Mouse (Mus musculus): ENCODE data around the gene Eef1a1. TPM values are rescaled to one million over a fixed set of nuclear protein-coding genes. Genes with fewer than 3 reads are reported as not detected.
"Not testable (repeated sequence)": the region's sequence is repeated elsewhere in the genome, so short reads cannot be mapped to it uniquely, and the experiment has no call there.

The Eef1a1 gene
- polyA plus RNA-seq, 1 experiment from 2014 or later = 1,972 TPM

DNA sequence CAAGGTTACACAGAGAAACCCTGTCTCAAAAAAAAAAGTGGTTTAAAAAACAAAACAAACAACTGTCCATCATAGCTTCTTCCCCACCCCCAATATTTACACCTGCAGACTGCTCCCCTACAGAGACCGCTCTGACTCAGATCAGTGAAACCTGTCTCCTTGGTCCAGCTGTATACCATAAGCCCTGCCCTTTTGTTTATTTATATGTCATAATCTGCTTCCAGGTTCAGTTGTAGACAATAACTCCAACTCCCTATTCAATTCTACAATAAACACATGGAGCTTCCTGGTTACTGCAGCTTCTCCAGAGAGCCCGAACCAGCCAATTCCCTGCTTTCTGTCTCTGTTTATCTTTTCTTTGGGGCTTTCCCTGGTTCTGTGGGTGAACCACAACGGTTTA is 2.2 kb upstream of the Eef1a1 start:
- Histone ChIP-seq H3K4me2 (ENCODE audit: low read depth, low read length) (no peak overlapping the region), H3K27me3 (ENCODE audit: insufficient read depth, low read length) (no peaks in the 10 kb centered on the region), H3K9me3 (ENCODE audit: low read length) (no peaks in the 10 kb centered on the region), H3K27ac (ENCODE audit: low read depth) (no peak overlapping the region), H3K4me1 (ENCODE audit: insufficient read depth) (peaks cover 6% of the 10 kb centered on the region; the same call in 1 of the 2 replicates), H3K4me3 (ENCODE audit: low read depth, low read length) (no peak overlapping the region), H3K9ac (replicated peaks) (no peak overlapping the region), H3K36me3 (replicated peaks; ENCODE audit: insufficient read depth, low read length) (no peaks in the 10 kb centered on the region)
- no peak for ATAC-seq
- WGBS (ENCODE audit: insufficient replicate concordance) = 63% methylated on average over 3 of the region's 3 CpGs
- TF ChIP-seq EP300 (IDR thresholded peaks at IDR 0.05; ENCODE audit: low read depth) (no peak), CTCF (IDR thresholded peaks at IDR 0.05; ENCODE audit: low read depth) (no peak)
- DNase-seq = no peak

DNA sequence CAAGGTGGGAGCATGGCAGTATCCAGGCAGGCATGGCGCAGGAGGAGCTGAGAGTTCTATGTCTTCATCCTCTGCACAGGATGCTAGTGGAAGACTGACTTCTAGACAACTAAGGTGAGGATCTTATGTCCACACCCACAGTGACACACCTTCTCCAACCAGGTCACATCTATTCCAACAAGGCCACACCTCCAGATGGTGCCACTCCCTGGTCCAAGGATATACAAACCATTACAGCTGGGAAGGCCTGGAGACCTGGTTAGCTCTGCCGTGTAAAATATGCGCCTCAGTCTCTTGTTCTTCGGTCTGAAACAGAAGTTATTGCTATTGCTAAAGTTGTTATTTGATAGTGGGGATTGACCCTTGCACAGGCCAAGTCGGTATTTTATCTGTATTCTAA is 930 bp downstream of the Eef1a1 start:
- not testable (repeated sequence) for ATAC-seq; H3K4me2 ChIP-seq (ENCODE audit: low read depth, low read length); H3K9me3 ChIP-seq (ENCODE audit: low read length); H3K4me3 ChIP-seq (ENCODE audit: low read depth, low read length); H3K36me3 ChIP-seq (replicated peaks; ENCODE audit: insufficient read depth, low read length); H3K4me1 ChIP-seq (ENCODE audit: insufficient read depth); H3K27ac ChIP-seq (ENCODE audit: low read depth); H3K9ac ChIP-seq (replicated peaks); DNase-seq; H3K27me3 ChIP-seq (ENCODE audit: insufficient read depth, low read length)
- 80% methylated on average over 5 of the region's 5 CpGs for WGBS (ENCODE audit: insufficient replicate concordance)

GRCm38 (mm10) chr9:78484660-78485059 is 4.3 kb downstream of the Eef1a1 start:
- Histone ChIP-seq H3K9me3 (ENCODE audit: low read length) (no peaks in the 10 kb centered on the region), H3K27me3 (ENCODE audit: insufficient read depth, low read length) (no peaks in the 10 kb centered on the region), H3K4me2 (ENCODE audit: low read depth, low read length) (no peak overlapping the region), H3K36me3 (replicated peaks; ENCODE audit: insufficient read depth, low read length) (no peaks in the 10 kb centered on the region), H3K27ac (ENCODE audit: low read depth) (no peak overlapping the region), H3K4me3 (ENCODE audit: low read depth, low read length) (no peak overlapping the region), H3K4me1 (ENCODE audit: insufficient read depth) (peaks cover 12% of the 10 kb centered on the region), H3K9ac (replicated peaks) (no peak overlapping the region)
- DNase-seq = no peak
- 79% methylated on average over 3 of the region's 3 CpGs for WGBS (ENCODE audit: insufficient replicate concordance)
- no peak for TF ChIP-seq EP300 (IDR thresholded peaks at IDR 0.05; ENCODE audit: low read depth)
- TF ChIP-seq CTCF (IDR thresholded peaks at IDR 0.05; ENCODE audit: low read depth) = no peak
- no peak for ATAC-seq

- Histone ChIP-seq H3K9ac (replicated peaks) (peak overlapping the region; percentile 77), H3K4me1 (ENCODE audit: insufficient read depth) (peaks cover 10% of the 10 kb centered on the region), H3K4me2 (ENCODE audit: low read depth, low read length) (peak overlapping the region; percentile 84), H3K27me3 (ENCODE audit: insufficient read depth, low read length) (no peaks in the 10 kb centered on the region), H3K4me3 (ENCODE audit: low read depth, low read length) (peak overlapping the region; percentile 94), H3K36me3 (replicated peaks; ENCODE audit: insufficient read depth, low read length) (peaks cover 19% of the 10 kb centered on the region), H3K9me3 (ENCODE audit: low read length) (no peaks in the 10 kb centered on the region), H3K27ac (ENCODE audit: low read depth) (peak overlapping the region; percentile 94)
- DNase-seq (no peak), ATAC-seq (no peak)
- WGBS (ENCODE audit: insufficient replicate concordance) = 21% methylated on average over 3 of the region's 3 CpGs
- TF ChIP-seq EP300 (IDR thresholded peaks at IDR 0.05; ENCODE audit: low read depth) (no peak), CTCF (IDR thresholded peaks at IDR 0.05; ENCODE audit: low read depth) (no peak)
These were observed 6.6 kb downstream of the Eef1a1 start for GRCm38 (mm10) chr9:78482386-78482785.

- Histone ChIP-seq H3K27me3 (ENCODE audit: insufficient read depth, low read length) (no peaks in the 10 kb centered on the region), H3K9ac (replicated peaks) (peak overlapping the region; percentile 99), H3K4me1 (ENCODE audit: insufficient read depth) (peaks cover 10% of the 10 kb centered on the region), H3K4me2 (ENCODE audit: low read depth, low read length) (peak overlapping the region; percentile 84), H3K9me3 (ENCODE audit: low read length) (no peaks in the 10 kb centered on the region), H3K36me3 (replicated peaks; ENCODE audit: insufficient read depth, low read length) (peaks cover 25% of the 10 kb centered on the region), H3K4me3 (ENCODE audit: low read depth, low read length) (peak overlapping the region; percentile 94), H3K27ac (ENCODE audit: low read depth) (peak overlapping the region; percentile 99)
- DNase-seq = peak; percentile 95
- TF ChIP-seq EP300 (IDR thresholded peaks at IDR 0.05; ENCODE audit: low read depth) = 0 out of 2 replicates have a peak, but pooled peaks have one; percentile 36
- 0 out of 2 replicates have a peak, but pooled peaks have one; percentile 5 for TF ChIP-seq CTCF (IDR thresholded peaks at IDR 0.05; ENCODE audit: low read depth)
- peak; percentile 90 for ATAC-seq
- WGBS (ENCODE audit: insufficient replicate concordance) = under 1% methylated on average over 70 of the region's 77 CpGs
These were observed 7.3 kb downstream of the Eef1a1 start for GRCm38 (mm10) chr9:78481423-78482331.

GRCm38 (mm10) chr9:78480706-78481358 is 8.1 kb downstream of the Eef1a1 start:
- H3K9me3 ChIP-seq (ENCODE audit: low read length) = no peaks in the 10 kb centered on the region
- ATAC-seq (peak; percentile 56), DNase-seq (peak; percentile 86)
- H3K4me3 ChIP-seq (ENCODE audit: low read depth, low read length) = peak overlapping the region; percentile 94
- under 1% methylated on average over 46 of the region's 46 CpGs for WGBS (ENCODE audit: insufficient replicate concordance)
- H3K4me1 ChIP-seq (ENCODE audit: insufficient read depth) = peaks cover 10% of the 10 kb centered on the region
- H3K4me2 ChIP-seq (ENCODE audit: low read depth, low read length) = peak overlapping the region; percentile 84
- no peaks in the 10 kb centered on the region for H3K27me3 ChIP-seq (ENCODE audit: insufficient read depth, low read length)
- TF ChIP-seq CTCF (IDR thresholded peaks at IDR 0.05; ENCODE audit: low read depth) (no peak), EP300 (IDR thresholded peaks at IDR 0.05; ENCODE audit: low read depth) (no peak)
- peaks cover 31% of the 10 kb centered on the region for H3K36me3 ChIP-seq (replicated peaks; ENCODE audit: insufficient read depth, low read length)
- peak overlapping the region; percentile 99 for H3K27ac ChIP-seq (ENCODE audit: low read depth)
- peak overlapping the region; percentile 99 for H3K9ac ChIP-seq (replicated peaks)

DNA sequence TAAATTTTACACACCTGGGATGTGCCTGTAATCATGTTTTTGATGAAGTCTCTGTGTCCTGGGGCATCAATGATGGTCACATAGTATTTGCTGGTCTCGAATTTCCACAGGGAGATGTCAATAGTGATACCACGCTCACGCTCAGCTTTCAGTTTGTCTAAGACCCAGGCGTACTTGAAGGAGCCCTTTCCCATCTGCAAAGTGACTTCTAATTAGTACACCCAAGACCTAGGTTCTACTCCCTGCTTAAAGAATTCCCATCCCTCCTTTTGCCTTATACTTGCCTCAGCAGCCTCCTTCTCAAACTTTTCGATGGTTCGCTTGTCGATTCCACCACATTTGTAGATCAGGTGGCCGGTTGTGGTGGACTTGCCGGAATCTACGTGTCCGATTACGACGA is 8.7 kb downstream of the Eef1a1 start:
- peak overlapping the region; percentile 99 for H3K27ac ChIP-seq (ENCODE audit: low read depth)
- H3K9me3 ChIP-seq (ENCODE audit: low read length); H3K27me3 ChIP-seq (ENCODE audit: insufficient read depth, low read length); DNase-seq; H3K4me1 ChIP-seq (ENCODE audit: insufficient read depth); ATAC-seq: not testable (repeated sequence)
- peaks cover 32% of the 10 kb centered on the region for H3K36me3 ChIP-seq (replicated peaks; ENCODE audit: insufficient read depth, low read length)
- H3K4me2 ChIP-seq (ENCODE audit: low read depth, low read length) = peak overlapping the region; percentile 84
- peak overlapping the region; percentile 94 for H3K4me3 ChIP-seq (ENCODE audit: low read depth, low read length)
- H3K9ac ChIP-seq (replicated peaks) = peak overlapping the region; percentile 99
- WGBS (ENCODE audit: insufficient replicate concordance) = 2% methylated on average over 13 of the region's 13 CpGs

- DNase-seq; ATAC-seq; H3K9me3 ChIP-seq (ENCODE audit: low read length); H3K27me3 ChIP-seq (ENCODE audit: insufficient read depth, low read length); H3K4me1 ChIP-seq (ENCODE audit: insufficient read depth): not testable (repeated sequence)
- Histone ChIP-seq H3K36me3 (replicated peaks; ENCODE audit: insufficient read depth, low read length) (peaks cover 40% of the 10 kb centered on the region), H3K27ac (ENCODE audit: low read depth) (0 out of 2 replicates have a peak overlapping the region, but pooled peaks have one; percentile 18), H3K4me3 (ENCODE audit: low read depth, low read length) (peak overlapping the region; percentile 94), H3K9ac (replicated peaks) (peak overlapping the region; percentile 51), H3K4me2 (ENCODE audit: low read depth, low read length) (peak overlapping the region; percentile 84)
- WGBS (ENCODE audit: insufficient replicate concordance) = 29% methylated on average over 8 of the region's 8 CpGs
These were observed 9.6 kb downstream of the Eef1a1 start for GRCm38 (mm10) chr9:78479308-78479707.
